Comparison of ENCODE assay signal across 21 mouse cellular contexts in the genomic region with DNA sequence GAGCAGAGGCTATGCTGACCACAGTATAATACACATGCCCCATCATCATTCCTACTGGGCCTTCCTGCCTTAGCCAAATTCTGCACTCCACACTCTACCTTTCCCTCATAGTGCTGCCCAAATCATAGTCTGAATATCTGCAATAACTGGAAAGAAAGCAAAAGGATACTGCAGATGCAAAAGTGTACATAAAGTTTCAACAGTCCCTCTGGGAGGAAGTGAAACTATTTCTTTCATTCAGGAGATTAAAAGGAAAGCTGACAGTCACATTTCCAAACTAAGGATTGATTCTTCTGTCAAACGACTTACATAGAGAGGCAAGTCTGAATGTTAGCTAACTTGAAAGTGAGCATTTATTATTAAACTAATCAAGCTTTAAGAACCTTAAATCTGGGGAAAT.
"Had no signal": no experiment of that assay in that cellular context is flagged by ENCODE, and none has a peak within 500 bp of the region (broad histone marks: within the 10 kb centered on the region; RNA-seq: fewer than 3 reads in every experiment).

No protein-coding gene starts in this region.

- ATAC-seq: hindbrain, embryonic 16.5 days; hindbrain, postnatal 0 days; inflammation-experienced regulatory T-cells, adult 6 months; intestine, embryonic 15.5 days; intestine, embryonic 16.5 days; intestine, postnatal 0 days had no signal

- DNase-seq: heart, postnatal 10 days; heart, postnatal 14 days; heart, postnatal 36 days; heart, postnatal 4 days; kidney, adult 11 months; kidney, adult 18-20 months; kidney, adult 2 months; kidney, adult 8-10 months; kidney, postnatal 10 days; kidney, postnatal 14 days; kidney, postnatal 25 days; kidney, postnatal 36 days; kidney, postnatal 4 days; layer of hippocampus, adult 9-11 months; layer of hippocampus, postnatal 36 days had no signal
